Mouse (Mus musculus) limb, embryonic 12.5 days (tissue): Measurements from ENCODE around the gene Pcmtd2. TPM values are rescaled to one million over a fixed set of nuclear protein-coding genes. Genes with fewer than 3 reads are reported as not detected.
"Not testable (repeated sequence)": the region's sequence is repeated elsewhere in the genome, so short reads cannot be mapped to it uniquely, and the experiment has no call there.

Experiments
- ATAC-seq: fragments of 200-750 bp; cut with Nextera tagmentation; 2 replicates; pipeline ENCODE4 v1.8.0; 2017; ENCODE audit warnings: low read depth, moderate TSS enrichment; ENCODE audit not compliant: insufficient number of reproducible peaks, insufficient read depth, low FRiP score, low TSS enrichment
- H3K27ac ChIP-seq: fragments of 300-500 bp; sonication (generic); 2 replicates; pipeline ENCODE4 v1.5.1; 2016; ENCODE audit warnings: mild to moderate bottlenecking, moderate library complexity
- H3K27me3 ChIP-seq: fragments of 300-500 bp; sonication (generic); 2 replicates; pipeline ENCODE4 v1.6.1; 2016; ENCODE audit warnings: mild to moderate bottlenecking, moderate library complexity
- H3K36me3 ChIP-seq: fragments of 300-500 bp; sonication (generic); 2 replicates; pipeline ENCODE4 v1.6.1; 2016; ENCODE audit warnings: mild to moderate bottlenecking, moderate library complexity
- H3K4me1 ChIP-seq: fragments of 300-500 bp; sonication (generic); replicated peaks from 2 replicates; pipeline ENCODE4 v1.6.1; 2016
- H3K4me2 ChIP-seq: fragments of 300-500 bp; sonication (generic); 2 replicates; pipeline ENCODE4 v1.6.1; 2016; ENCODE audit warnings: mild to moderate bottlenecking, moderate library complexity
- H3K4me3 ChIP-seq: fragments of 300-500 bp; sonication (generic); replicated peaks from 2 replicates; pipeline ENCODE4 v1.5.1; 2016; ENCODE audit warnings: mild to moderate bottlenecking
- H3K9ac ChIP-seq: fragments of 300-500 bp; sonication (generic); replicated peaks from 2 replicates; pipeline ENCODE4 v1.6.1; 2016; ENCODE audit warnings: mild to moderate bottlenecking, moderate library complexity
- H3K9me3 ChIP-seq: fragments of 300-500 bp; sonication (generic); 2 replicates; pipeline ENCODE4 v1.6.1; 2016; ENCODE audit warnings: mild to moderate bottlenecking, moderate library complexity
- WGBS: fragments of 180-500 bp; shearing (Covaris S2); methylation state at CpG from one replicate; pipeline ENCODE4 v1.1.7; 2016; 5-methylcytosine and 5-hydroxymethylcytosine counted together
- polyA plus RNA-seq: library from polyadenylated mRNA; unstranded; fragments of >200 nt; fragmentation: Nextera tagmentation; extraction: Ambion mirVana; gene quantifications from 2 replicates; pipeline ENCODE4 v1.2.1, GENCODE M21; 2016

The Pcmtd2 gene
- 41.2 and 44.3 TPM in 2 replicates for polyA plus RNA-seq

- peak; percentile 95 for ATAC-seq
- under 1% methylated on average over 35 of the region's 35 CpGs for WGBS
- Histone ChIP-seq H3K4me2 (peak within 1 kb of the TSS; percentile 79), H3K9me3 (no peaks in the 10 kb centered on the region), H3K4me1 (peaks cover 11% of the 10 kb centered on the region), H3K9ac (peak within 1 kb of the TSS; percentile 85), H3K36me3 (peaks cover 14% of the 10 kb centered on the region; the same call in 1 of the 2 replicates), H3K27me3 (no peaks in the 10 kb centered on the region), H3K4me3 (peak within 1 kb of the TSS; percentile 79), H3K27ac (peak within 1 kb of the TSS; percentile 86)
Measured at GRCm38 (mm10) chr2:181837372-181838292, at the start of gene Pcmtd2. Gene Pcmtd2 (plus strand): TSS chr2:181837854.

- no peak for ATAC-seq
- H3K4me2 ChIP-seq = no peak overlapping the region
- no peaks in the 10 kb centered on the region for H3K27me3 ChIP-seq
- H3K27ac ChIP-seq = no peak overlapping the region
- no peaks in the 10 kb centered on the region for H3K36me3 ChIP-seq
- H3K9me3 ChIP-seq = no peaks in the 10 kb centered on the region
- no peak overlapping the region for H3K4me3 ChIP-seq
- no peak overlapping the region for H3K9ac ChIP-seq
- H3K4me1 ChIP-seq = no peaks in the 10 kb centered on the region
- 82% methylated on average over 6 of the region's 6 CpGs for WGBS
Measured at GRCm38 (mm10) chr2:181789396-181789795, 48.3 kb upstream of the Pcmtd2 start.

- not testable (repeated sequence) for ATAC-seq, H3K27ac ChIP-seq, H3K36me3 ChIP-seq, H3K4me1 ChIP-seq, H3K9me3 ChIP-seq, H3K27me3 ChIP-seq, H3K9ac ChIP-seq, H3K4me2 ChIP-seq, H3K4me3 ChIP-seq
- WGBS = 81% methylated on average over 8 of the region's 8 CpGs
Measured at GRCm38 (mm10) chr2:181793186-181793585, 44.5 kb upstream of the Pcmtd2 start.

- no peaks in the 10 kb centered on the region for H3K4me1 ChIP-seq
- WGBS = 55% methylated on average over 3 of the region's 3 CpGs
- ATAC-seq = no peak
Measured at GRCm38 (mm10) chr2:181795641-181796130, 42.0 kb upstream of the Pcmtd2 start.

GRCm38 (mm10) chr2:181797672-181798071 is 40.0 kb upstream of the Pcmtd2 start:
- H3K9ac ChIP-seq = no peak overlapping the region
- H3K4me2 ChIP-seq = no peak overlapping the region
- no peak overlapping the region for H3K27ac ChIP-seq
- 74% methylated on average over 8 of the region's 8 CpGs for WGBS
- no peaks in the 10 kb centered on the region for H3K36me3 ChIP-seq
- no peaks in the 10 kb centered on the region for H3K9me3 ChIP-seq
- H3K4me1 ChIP-seq = no peaks in the 10 kb centered on the region
- no peak overlapping the region for H3K4me3 ChIP-seq
- no peaks in the 10 kb centered on the region for H3K27me3 ChIP-seq
- ATAC-seq = no peak

More at GRCm38 (mm10) chr2:181795641-181796130, 42.0 kb upstream of the Pcmtd2 start:
- H3K36me3 ChIP-seq = no peaks in the 10 kb centered on the region
- H3K27me3 ChIP-seq = no peaks in the 10 kb centered on the region
- H3K4me3 ChIP-seq = no peak overlapping the region
- no peak overlapping the region for H3K27ac ChIP-seq
- H3K9me3 ChIP-seq = no peaks in the 10 kb centered on the region
- no peak overlapping the region for H3K4me2 ChIP-seq
- no peak overlapping the region for H3K9ac ChIP-seq

- H3K9ac ChIP-seq = no peak overlapping the region
- H3K9me3 ChIP-seq = no peaks in the 10 kb centered on the region
- WGBS = 70% methylated on average over 2 of the region's 2 CpGs
- H3K27me3 ChIP-seq = no peaks in the 10 kb centered on the region; the same call in 1 of the 2 replicates
- H3K36me3 ChIP-seq = no peaks in the 10 kb centered on the region
- no peak overlapping the region for H3K27ac ChIP-seq
- no peak overlapping the region for H3K4me3 ChIP-seq
- no peak for ATAC-seq
- no peaks in the 10 kb centered on the region for H3K4me1 ChIP-seq
- H3K4me2 ChIP-seq = no peak overlapping the region
Measured at GRCm38 (mm10) chr2:181829032-181829650, 8.5 kb upstream of the Pcmtd2 start.

- no peak overlapping the region for H3K4me2 ChIP-seq
- ATAC-seq = no peak
- H3K4me1 ChIP-seq = no peaks in the 10 kb centered on the region; the same call in 1 of the 2 replicates
- no peak overlapping the region for H3K4me3 ChIP-seq
- no peak overlapping the region for H3K27ac ChIP-seq
- no peaks in the 10 kb centered on the region for H3K9me3 ChIP-seq
- WGBS = 86% methylated on average over 2 of the region's 2 CpGs
- H3K36me3 ChIP-seq = no peaks in the 10 kb centered on the region
- H3K9ac ChIP-seq = no peak overlapping the region
- no peaks in the 10 kb centered on the region for H3K27me3 ChIP-seq
Measured at GRCm38 (mm10) chr2:181832745-181833144, 4.9 kb upstream of the Pcmtd2 start.

- Histone ChIP-seq H3K27me3 (no peaks in the 10 kb centered on the region), H3K9ac (peak overlapping the region; percentile 85), H3K9me3 (no peaks in the 10 kb centered on the region), H3K36me3 (peaks cover 17% of the 10 kb centered on the region; the same call in 1 of the 2 replicates), H3K4me2 (peak overlapping the region; percentile 79), H3K4me1 (peaks cover 11% of the 10 kb centered on the region), H3K4me3 (peak overlapping the region; percentile 79), H3K27ac (peak overlapping the region; percentile 86; the same call in 1 of the 2 replicates)
- WGBS = 0% methylated on average over 3 of the region's 3 CpGs
- no peak for ATAC-seq
Measured at GRCm38 (mm10) chr2:181838293-181838680, 633 bp downstream of the Pcmtd2 start.

GRCm38 (mm10) chr2:181845709-181846394 is 8.2 kb downstream of the Pcmtd2 start:
- peaks cover 61% of the 10 kb centered on the region for H3K36me3 ChIP-seq
- WGBS = 91% methylated on average over 5 of the region's 5 CpGs
- no peak overlapping the region for H3K4me3 ChIP-seq
- H3K4me1 ChIP-seq = no peaks in the 10 kb centered on the region
- no peak for ATAC-seq
- no peak overlapping the region for H3K9ac ChIP-seq
- no peak overlapping the region for H3K4me2 ChIP-seq
- no peak overlapping the region for H3K27ac ChIP-seq
- H3K9me3 ChIP-seq = no peaks in the 10 kb centered on the region
- H3K27me3 ChIP-seq = no peaks in the 10 kb centered on the region

GRCm38 (mm10) chr2:181863791-181864535 is 26.3 kb downstream of the Pcmtd2 start, which contains the start of gene Polr3k:
Gene Polr3k (plus strand): TSS chr2:181864337.
- ATAC-seq = peak; percentile 100
- peak within 1 kb of the TSS; percentile 84 for H3K27ac ChIP-seq
- peaks cover 14% of the 10 kb centered on the region for H3K4me1 ChIP-seq
- no peaks in the 10 kb centered on the region for H3K27me3 ChIP-seq
- no peaks in the 10 kb centered on the region for H3K9me3 ChIP-seq
- H3K4me3 ChIP-seq = peak within 1 kb of the TSS; percentile 74
- H3K9ac ChIP-seq = peak within 1 kb of the TSS; percentile 77
- peaks cover 24% of the 10 kb centered on the region for H3K36me3 ChIP-seq
- under 1% methylated on average over 35 of the region's 35 CpGs for WGBS
- peak within 1 kb of the TSS; percentile 85 for H3K4me2 ChIP-seq
